Mouse (Mus musculus): Measurements from ENCODE around the gene Sdf4.

DNA sequence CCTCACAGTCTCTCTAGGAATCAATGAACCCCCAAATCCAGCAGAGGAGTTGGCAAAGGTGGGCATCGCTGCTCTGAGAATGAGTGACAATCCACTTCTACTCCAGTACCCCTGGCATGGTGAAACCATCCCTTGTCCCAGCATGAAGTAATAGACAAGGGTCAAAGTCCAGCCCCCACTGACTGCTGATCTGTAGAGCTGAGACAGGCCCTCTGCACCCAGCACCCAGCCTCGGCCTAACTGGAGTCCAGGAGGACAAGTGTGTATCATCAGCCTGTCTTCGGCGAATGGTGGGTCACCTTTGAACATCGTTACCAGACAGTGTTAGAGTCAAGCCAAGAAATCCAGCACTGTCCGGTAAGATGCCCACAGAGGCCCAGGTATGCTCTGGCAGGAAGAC is 61.9 kb downstream of the Sdf4 start:
- TF ChIP-seq CTCF (IDR thresholded peaks at IDR 0.05; ENCODE audit: low read depth, low read length) (no peak), TAL1 (conservative IDR thresholded peaks at IDR 0.05; ENCODE audit: low read depth, low read length) (no peak), GATA1 (IDR thresholded peaks at IDR 0.05; ENCODE audit: borderline replicate concordance, low read length) (no peak)
